Mouse (Mus musculus) embryonic fibroblast, embryonic 13.5 days (primary cell): ENCODE measurements around the gene Tmem186.

ENCODE experiments used
- CTCF ChIP-seq: IDR thresholded peaks from 2 replicates; pipeline ENCODE4 v1.5.1; 2011; ENCODE audit warnings: mild to moderate bottlenecking, control low read depth, low read length, moderate library complexity, borderline replicate concordance; ENCODE audit not compliant: insufficient read depth
- POLR2A ChIP-seq: IDR thresholded peaks from 2 replicates; pipeline ENCODE4 v1.6.1; 2011; ENCODE audit warnings: low read depth, mild to moderate bottlenecking, control low read depth, low read length, moderate library complexity

DNA sequence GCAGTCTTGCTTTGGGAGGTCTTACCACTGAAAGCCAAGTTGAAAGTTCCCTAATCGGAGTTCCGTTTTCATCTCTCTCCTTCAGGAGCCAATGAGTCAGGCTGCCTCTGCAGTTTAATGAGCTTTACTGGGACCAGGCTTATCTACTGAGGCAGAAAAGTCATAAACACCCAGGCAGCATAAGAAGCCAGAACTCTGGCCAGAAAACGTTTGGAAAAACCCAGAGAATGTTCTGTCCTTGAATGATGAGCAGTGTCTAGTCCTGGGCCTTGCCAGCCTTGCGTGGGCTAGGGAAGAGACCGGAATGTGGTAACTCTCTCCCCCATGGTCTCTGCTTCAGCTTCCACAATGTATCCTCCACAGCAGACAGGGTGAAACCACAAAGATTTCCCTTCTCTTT lies 52.5 kb downstream of the Tmem186 start:
- no peak for TF ChIP-seq POLR2A
- TF ChIP-seq CTCF = no peak
